Mouse (Mus musculus) splenic B cell, adult 2 months (primary cell): ENCODE results near the gene Tex101.
"Not testable (repeated sequence)": the region's sequence is repeated elsewhere in the genome, so short reads cannot be mapped to it uniquely, and the experiment has no call there.

Source experiments
- DNase-seq: peaks from one replicate; pipeline ENCODE4 v3.0.0-alpha.2; 2011; ENCODE audit warnings: low read depth, low spot score
- H3K27me3 ChIP-seq: 2 replicates; pipeline ENCODE4 v1.6.1; 2012; ENCODE audit warnings: mild to moderate bottlenecking, low read length, moderate library complexity, mixed read lengths; ENCODE audit not compliant: control insufficient read depth, poor library complexity, insufficient read depth, severe bottlenecking
- H3K36me3 ChIP-seq: 2 replicates; pipeline ENCODE4 v1.6.1; 2012; ENCODE audit warnings: mild to moderate bottlenecking, low read length, moderate library complexity, mixed read lengths; ENCODE audit not compliant: control insufficient read depth, poor library complexity, insufficient read depth, severe bottlenecking

Gene Tex101

GRCm38 (mm10) chr7:24618374-24618773 is 58.1 kb downstream of the Tex101 start:
- DNase-seq = peak; percentile 42
- H3K27me3 ChIP-seq = not testable (repeated sequence)
- H3K36me3 ChIP-seq = peaks cover 18% of the 10 kb centered on the region
